Mouse (Mus musculus) liver, postnatal 0 days (tissue): ENCODE data around the gene Spats2. TPM values are rescaled to one million over a fixed set of nuclear protein-coding genes. Genes with fewer than 3 reads are reported as not detected.
"Not testable (repeated sequence)": the region's sequence is repeated elsewhere in the genome, so short reads cannot be mapped to it uniquely, and the experiment has no call there.

Experiments
- ATAC-seq: fragments of 200-750 bp; cut with Nextera tagmentation; 2 replicates; pipeline ENCODE4 v1.8.0; 2017; ENCODE audit warnings: mild to moderate bottlenecking, moderate library complexity
- DNase-seq: peaks from one replicate; pipeline ENCODE4 v3.0.0-alpha.2; 2016
- H3K27ac ChIP-seq: fragments of 300-500 bp; sonication (generic); 2 replicates; pipeline ENCODE4 v1.5.1; 2014; ENCODE audit warnings: antibody characterized with exemption, moderate library complexity, mild to moderate bottlenecking, low read depth
- H3K27me3 ChIP-seq: fragments of 300-500 bp; sonication (generic); 2 replicates; pipeline ENCODE4 v1.6.1; 2014; ENCODE audit warnings: low read length, control low read depth, mixed read lengths; ENCODE audit not compliant: insufficient read depth
- H3K36me3 ChIP-seq: fragments of 300-500 bp; sonication (generic); replicated peaks from 2 replicates; pipeline ENCODE4 v1.6.1; 2014; ENCODE audit warnings: mild to moderate bottlenecking, control low read depth, low read length, moderate library complexity, mixed read lengths; ENCODE audit not compliant: insufficient read depth
- H3K4me1 ChIP-seq: fragments of 300-500 bp; sonication (generic); 2 replicates; pipeline ENCODE4 v1.6.1; 2014; ENCODE audit warnings: antibody characterized with exemption, mild to moderate bottlenecking, control low read depth; ENCODE audit not compliant: insufficient read depth
- H3K4me2 ChIP-seq: fragments of 300-500 bp; sonication (generic); 2 replicates; pipeline ENCODE4 v1.6.1; 2014; ENCODE audit warnings: low read depth, mild to moderate bottlenecking, low read length, moderate library complexity, mixed read lengths
- H3K4me3 ChIP-seq: fragments of 300-500 bp; sonication (generic); 2 replicates; pipeline ENCODE4 v1.5.1; 2014; ENCODE audit warnings: low read depth, low read length
- H3K9ac ChIP-seq: fragments of 300-500 bp; sonication (generic); replicated peaks from 2 replicates; pipeline ENCODE4 v1.6.1; 2014; ENCODE audit warnings: mild to moderate bottlenecking, moderate library complexity
- H3K9me3 ChIP-seq: fragments of 300-500 bp; sonication (generic); 2 replicates; pipeline ENCODE4 v1.6.1; 2016; ENCODE audit warnings: mild to moderate bottlenecking, control low read depth, low read length, mixed read lengths
- CTCF ChIP-seq: sonication (generic); IDR thresholded peaks from 2 replicates; pipeline ENCODE4 v1.5.1; 2016; ENCODE audit warnings: antibody characterized with exemption, low read depth
- EP300 ChIP-seq: IDR thresholded peaks from 2 replicates; pipeline ENCODE4 v1.6.1; 2016; ENCODE audit warnings: antibody characterized with exemption, low read depth, mild to moderate bottlenecking
- WGBS: fragments of 180-500 bp; shearing (Covaris S2); extraction: QIAGEN DNeasy Blood & Tissue Kit; methylation state at CpG from one replicate; pipeline ENCODE4 v1.1.7; 2014; ENCODE audit not compliant: insufficient replicate concordance; 5-methylcytosine and 5-hydroxymethylcytosine counted together
- polyA plus RNA-seq: library from polyadenylated mRNA; unstranded; fragments of >200 nt; fragmentation: Nextera tagmentation; extraction: Ambion mirVana; gene quantifications from 2 replicates; pipeline ENCODE4 v1.2.1, GENCODE M21; 2015

The Spats2 gene
- polyA plus RNA-seq, 1 experiment from 2014 or later, result 4.7 TPM

- DNase-seq, result no peak
- 0 out of 2 replicates have a peak, but pooled peaks cover 5% of the 10 kb centered on the region for H3K4me1 ChIP-seq
- H3K4me3 ChIP-seq, result no peak overlapping the region
- H3K27ac ChIP-seq, result no peak overlapping the region
- ATAC-seq, result peak; percentile 15; the same call in 1 of the 2 replicates
- H3K27me3 ChIP-seq, result peaks cover 10% of the 10 kb centered on the region; the same call in 1 of the 2 replicates
- no peak overlapping the region for H3K9ac ChIP-seq
- H3K36me3 ChIP-seq, result no peaks in the 10 kb centered on the region
- WGBS, result 38% methylated on average over 12 of the region's 12 CpGs
- no peak for TF ChIP-seq CTCF
- no peak for TF ChIP-seq EP300
- H3K4me2 ChIP-seq, result no peak overlapping the region
- H3K9me3 ChIP-seq, result no peaks in the 10 kb centered on the region
These were observed 108.8 kb downstream of the Spats2 start for GRCm38 (mm10) chr15:99234326-99235010.

GRCm38 (mm10) chr15:99238006-99238405 lies 112.3 kb downstream of the Spats2 start:
- ATAC-seq (no peak), DNase-seq (no peak)
- Histone ChIP-seq H3K4me3 (no peak overlapping the region), H3K27me3 (peaks cover 3% of the 10 kb centered on the region; the same call in 1 of the 2 replicates), H3K4me1 (0 out of 2 replicates have a peak, but pooled peaks cover 5% of the 10 kb centered on the region), H3K27ac (no peak overlapping the region), H3K4me2 (no peak overlapping the region), H3K36me3 (peaks cover 7% of the 10 kb centered on the region; the same call in 1 of the 2 replicates), H3K9ac (no peak overlapping the region), H3K9me3 (no peaks in the 10 kb centered on the region)
- 56% methylated on average over 11 of the region's 11 CpGs for WGBS
- TF ChIP-seq EP300, result no peak
- no peak for TF ChIP-seq CTCF

- ATAC-seq (no peak), DNase-seq (no peak)
- Histone ChIP-seq H3K27me3 (no peaks in the 10 kb centered on the region), H3K4me2 (no peak overlapping the region), H3K4me1 (no peaks in the 10 kb centered on the region), H3K4me3 (no peak overlapping the region), H3K9ac (no peak overlapping the region), H3K36me3 (peaks cover 14% of the 10 kb centered on the region), H3K9me3 (no peaks in the 10 kb centered on the region), H3K27ac (no peak overlapping the region)
- WGBS, result 65% methylated on average over 4 of the region's 4 CpGs
- TF ChIP-seq EP300, result no peak
- peak; percentile 54 for TF ChIP-seq CTCF
These were observed 114.4 kb downstream of the Spats2 start for GRCm38 (mm10) chr15:99240129-99240528.

- 68% methylated on average over 4 of the region's 4 CpGs for WGBS
- Histone ChIP-seq H3K9me3 (no peaks in the 10 kb centered on the region), H3K4me3 (no peak overlapping the region), H3K9ac (no peak overlapping the region), H3K27me3 (no peaks in the 10 kb centered on the region), H3K36me3 (peaks cover 23% of the 10 kb centered on the region), H3K27ac (no peak overlapping the region), H3K4me1 (no peaks in the 10 kb centered on the region), H3K4me2 (no peak overlapping the region)
- TF ChIP-seq CTCF (no peak), EP300 (no peak)
- DNase-seq (no peak), ATAC-seq (no peak)
These were observed 115.5 kb downstream of the Spats2 start for GRCm38 (mm10) chr15:99241249-99241648.

- ATAC-seq, result no peak
- H3K9ac ChIP-seq, result no peak overlapping the region
- no peak overlapping the region for H3K27ac ChIP-seq
- H3K4me1 ChIP-seq, result no peaks in the 10 kb centered on the region
- 93% methylated on average over 10 of the region's 10 CpGs for WGBS
- no peak for DNase-seq
- no peak overlapping the region for H3K4me3 ChIP-seq
- peaks cover 28% of the 10 kb centered on the region for H3K36me3 ChIP-seq
- no peaks in the 10 kb centered on the region for H3K9me3 ChIP-seq
- no peak overlapping the region for H3K4me2 ChIP-seq
- TF ChIP-seq EP300 (no peak), CTCF (no peak)
- no peaks in the 10 kb centered on the region for H3K27me3 ChIP-seq
These were observed 116.3 kb downstream of the Spats2 start for GRCm38 (mm10) chr15:99242045-99242444.

- H3K27ac ChIP-seq, H3K4me2 ChIP-seq, DNase-seq, H3K9ac ChIP-seq, H3K4me1 ChIP-seq, ATAC-seq, H3K27me3 ChIP-seq, H3K9me3 ChIP-seq, H3K4me3 ChIP-seq: not testable (repeated sequence)
- H3K36me3 ChIP-seq, result peaks cover 36% of the 10 kb centered on the region
- WGBS, result 88% methylated on average over 6 of the region's 6 CpGs
These were observed 121.0 kb downstream of the Spats2 start for GRCm38 (mm10) chr15:99246736-99247135.
